Mouse (Mus musculus): Measurements from ENCODE around the gene Pacs2. TPM values are rescaled to one million over a fixed set of nuclear protein-coding genes. Genes with fewer than 3 reads are reported as not detected.

Gene Pacs2
- total and polyA plus RNA-seq, 3 experiments = 29.8 to 69.7 (median 62.5) TPM

GRCm38 (mm10) chr12:113049836-113050235 lies 35.5 kb downstream of the Pacs2 start:
- H3K9me3 ChIP-seq (replicated peaks; ENCODE audit: insufficient read depth, low read length) = no peaks in the 10 kb centered on the region
- no peaks in the 10 kb centered on the region for H3K79me2 ChIP-seq (ENCODE audit: control insufficient read depth, insufficient read depth, low read length, poor library complexity)
- H3K9ac ChIP-seq (ENCODE audit: control insufficient read depth, low read depth, low read length, poor library complexity, severe bottlenecking) = no peak overlapping the region
- H3K27me3 ChIP-seq (ENCODE audit: control insufficient read depth in 1 of 2, insufficient read depth in 2 of 2, low read length in 2 of 2) = no peaks in the 10 kb centered on the region
- H3K4me1 ChIP-seq (ENCODE audit: control insufficient read depth in 1 of 2, insufficient read depth in 2 of 2, low read length in 2 of 2) = peaks cover 3% of the 10 kb centered on the region in 2 experiments; a peak in 1 of 4 replicates
- H3K27ac ChIP-seq (ENCODE audit: control insufficient read depth, low read depth, low read length) = no peak overlapping the region
- H3K4me3 ChIP-seq (ENCODE audit: control insufficient read depth in 1 of 2, insufficient read depth in 1 of 2, low read depth in 2 of 2, low read length in 2 of 2) = no peak overlapping the region
- TF ChIP-seq ZC3H11A (IDR thresholded peaks at IDR 0.05; ENCODE audit: low read depth, low read length) = no peak
- no peak for TF ChIP-seq NELFE (IDR thresholded peaks at IDR 0.05; ENCODE audit: low read depth, low read length)
- TF ChIP-seq MAFK (IDR thresholded peaks at IDR 0.05; ENCODE audit: borderline replicate concordance, low read depth, low read length) = no peak
- no peak for TF ChIP-seq SIN3A (IDR thresholded peaks at IDR 0.05; ENCODE audit: low read length)
- TF ChIP-seq TCF12 (IDR thresholded peaks at IDR 0.05; ENCODE audit: low read depth, low read length) = no peak
- TF ChIP-seq GABPA (IDR thresholded peaks at IDR 0.05; ENCODE audit: low read depth, low read length) = no peak
- no peak for TF ChIP-seq E2F4 (IDR thresholded peaks at IDR 0.05; ENCODE audit: borderline replicate concordance, low read depth, low read length)
- TF ChIP-seq ETS1 (IDR thresholded peaks at IDR 0.05; ENCODE audit: low read depth, low read length) = no peak
- TF ChIP-seq MYC (IDR thresholded peaks at IDR 0.05; ENCODE audit: low read depth, low read length) = no peak
- no peak for TF ChIP-seq GATA1 (IDR thresholded peaks at IDR 0.05; ENCODE audit: low read depth, low read length)
- TF ChIP-seq CHD1 (IDR thresholded peaks at IDR 0.05; ENCODE audit: low read depth, low read length) = no peak
- no peak for TF ChIP-seq NRF1 (IDR thresholded peaks at IDR 0.05; ENCODE audit: insufficient read depth, low read depth, low read length, poor library complexity, severe bottlenecking)
- no peak for TF ChIP-seq MAX (IDR thresholded peaks at IDR 0.05; ENCODE audit: low read length)
- no peak for TF ChIP-seq UBTF (IDR thresholded peaks at IDR 0.05; ENCODE audit: borderline replicate concordance, insufficient read depth, low read depth, low read length)
- no peak for TF ChIP-seq EP300 (IDR thresholded peaks at IDR 0.05; ENCODE audit: low read depth in 1 of 2, low read length in 2 of 2)
- peaks cover under 1 to 3% of the 10 kb centered on the region in 2 experiments; a peak in 3 of 4 replicates for H3K36me3 ChIP-seq (ENCODE audit: control insufficient read depth in 1 of 2, insufficient read depth in 2 of 2, low read length in 2 of 2)
- no peak for DNase-seq (ENCODE audit: low read depth, low spot score)

DNA sequence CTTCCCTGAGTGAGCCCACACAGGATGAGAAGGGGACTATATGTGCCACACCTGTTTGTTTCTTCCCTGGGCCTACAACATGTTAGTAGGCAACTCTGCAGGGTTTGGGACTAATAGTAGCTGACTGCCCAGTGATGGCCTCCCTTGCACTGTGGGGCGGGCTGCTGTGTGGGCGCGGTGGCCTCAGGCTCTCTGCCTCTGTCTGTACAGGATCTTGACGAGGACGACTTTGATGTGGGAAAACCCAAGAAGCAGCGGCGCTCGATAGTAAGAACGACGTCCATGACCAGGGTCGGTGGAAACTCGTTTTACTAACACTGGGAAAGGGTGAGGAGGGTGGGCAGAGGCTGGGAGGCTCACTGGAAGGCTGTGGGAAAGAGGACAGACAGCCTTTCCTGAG lies 36.4 kb downstream of the Pacs2 start:
- Histone ChIP-seq H3K9ac (ENCODE audit: control insufficient read depth, low read depth, low read length, poor library complexity, severe bottlenecking) (no peak overlapping the region), H3K27me3 (ENCODE audit: control insufficient read depth in 1 of 2, insufficient read depth in 2 of 2, low read length in 2 of 2) (no peaks in the 10 kb centered on the region), H3K4me1 (ENCODE audit: control insufficient read depth in 1 of 2, insufficient read depth in 2 of 2, low read length in 2 of 2) (no peaks in the 10 kb centered on the region), H3K27ac (ENCODE audit: control insufficient read depth, low read depth, low read length) (no peak overlapping the region), H3K79me2 (ENCODE audit: control insufficient read depth, insufficient read depth, low read length, poor library complexity) (no peaks in the 10 kb centered on the region), H3K36me3 (ENCODE audit: control insufficient read depth in 1 of 2, insufficient read depth in 2 of 2, low read length in 2 of 2) (peaks cover 0 to 3% of the 10 kb centered on the region in 2 experiments; a peak in 2 of 4 replicates), H3K4me3 (ENCODE audit: control insufficient read depth in 1 of 2, insufficient read depth in 1 of 2, low read depth in 2 of 2, low read length in 2 of 2) (no peak overlapping the region), H3K9me3 (replicated peaks; ENCODE audit: insufficient read depth, low read length) (no peaks in the 10 kb centered on the region)
- TF ChIP-seq RAD21 (IDR thresholded peaks at IDR 0.05; ENCODE audit: low read depth, low read length) = no peak
- TF ChIP-seq CTCF (IDR thresholded peaks at IDR 0.05 in 2 of 3, conservative IDR thresholded peaks at IDR 0.05 in 1 of 3; ENCODE audit: control insufficient read depth in 1 of 3, insufficient read depth in 1 of 3, low read depth in 2 of 3, low read length in 3 of 3, poor library complexity in 1 of 3, severe bottlenecking in 1 of 3) = no peak
- TF ChIP-seq POLR2AphosphoS5 (IDR thresholded peaks at IDR 0.05; ENCODE audit: borderline replicate concordance, low read depth, low read length) = no peak
- TF ChIP-seq NRF1 (IDR thresholded peaks at IDR 0.05; ENCODE audit: insufficient read depth, low read depth, low read length, poor library complexity, severe bottlenecking) = no peak
- no peak for TF ChIP-seq RCOR1 (IDR thresholded peaks at IDR 0.05; ENCODE audit: low read depth, low read length)
- no peak for TF ChIP-seq MEF2A (IDR thresholded peaks at IDR 0.05; ENCODE audit: extremely low read depth, insufficient replicate concordance, low read depth, low read length, poor library complexity, severe bottlenecking)
- no peak for TF ChIP-seq USF2 (IDR thresholded peaks at IDR 0.05; ENCODE audit: borderline replicate concordance in 1 of 2, insufficient read depth in 1 of 2, low read depth in 1 of 2, low read length in 2 of 2)
- TF ChIP-seq POLR2A (IDR thresholded peaks at IDR 0.05; ENCODE audit: control insufficient read depth in 1 of 2, insufficient read depth in 1 of 2, low read depth in 1 of 2, low read length in 2 of 2, poor library complexity in 1 of 2) = no peak
- TF ChIP-seq MXI1 (IDR thresholded peaks at IDR 0.05; ENCODE audit: low read depth, low read length) = no peak
- no peak for TF ChIP-seq USF1 (IDR thresholded peaks at IDR 0.05; ENCODE audit: low read depth, low read length)
- TF ChIP-seq SIN3A (IDR thresholded peaks at IDR 0.05; ENCODE audit: low read length) = no peak
- no peak for TF ChIP-seq E2F4 (IDR thresholded peaks at IDR 0.05; ENCODE audit: borderline replicate concordance, low read depth, low read length)
- TF ChIP-seq POLR2AphosphoS2 (IDR thresholded peaks at IDR 0.05; ENCODE audit: low read length) = no peak
- TF ChIP-seq TBP (IDR thresholded peaks at IDR 0.05; ENCODE audit: low read depth, low read length) = no peak
- TF ChIP-seq MAFK (IDR thresholded peaks at IDR 0.05; ENCODE audit: borderline replicate concordance, low read depth, low read length) = no peak
- no peak for TF ChIP-seq MYB (IDR thresholded peaks at IDR 0.05; ENCODE audit: low read depth, low read length)
- no peak for TF ChIP-seq ELF1 (IDR thresholded peaks at IDR 0.05; ENCODE audit: low read depth, low read length)
- no peak for DNase-seq (ENCODE audit: low read depth, low spot score)

All from MEL (cell line).